Mouse (Mus musculus) forebrain, embryonic 16.5 days (tissue): ENCODE measurements around the gene Phc3. TPM values are rescaled to one million over a fixed set of nuclear protein-coding genes. Genes with fewer than 3 reads are reported as not detected.

Experiments
- ATAC-seq: fragments of 200-750 bp; cut with Nextera tagmentation; 2 replicates; pipeline ENCODE4 v1.8.0; 2017; ENCODE audit warnings: mild to moderate bottlenecking, moderate library complexity
- H3K27ac ChIP-seq: fragments of 300-500 bp; sonication (generic); 2 replicates; pipeline ENCODE4 v1.5.1; 2014; ENCODE audit warnings: low read length, control low read depth
- H3K27me3 ChIP-seq: fragments of 300-500 bp; sonication (generic); replicated peaks from 2 replicates; pipeline ENCODE4 v1.6.1; 2014; ENCODE audit warnings: low read length; ENCODE audit not compliant: control insufficient read depth, insufficient read depth
- H3K36me3 ChIP-seq: fragments of 300-500 bp; sonication (generic); 2 replicates; pipeline ENCODE4 v1.6.1; 2014; ENCODE audit not compliant: control insufficient read depth, insufficient read depth
- H3K4me1 ChIP-seq: fragments of 300-500 bp; sonication (generic); replicated peaks from 2 replicates; pipeline ENCODE4 v1.6.1; 2014; ENCODE audit warnings: low read length; ENCODE audit not compliant: control insufficient read depth, insufficient read depth
- H3K4me2 ChIP-seq: fragments of 300-500 bp; sonication (generic); 2 replicates; pipeline ENCODE4 v1.6.1; 2014; ENCODE audit warnings: mild to moderate bottlenecking, low read length, control low read depth
- H3K4me3 ChIP-seq: fragments of 300-500 bp; sonication (generic); replicated peaks from 2 replicates; pipeline ENCODE4 v1.5.1; 2014; ENCODE audit warnings: mild to moderate bottlenecking, low read length, control low read depth
- H3K9ac ChIP-seq: fragments of 300-500 bp; sonication (generic); replicated peaks from 2 replicates; pipeline ENCODE4 v1.6.1; 2014; ENCODE audit warnings: low read depth, low read length, control low read depth
- H3K9me3 ChIP-seq: fragments of 300-500 bp; sonication (generic); 2 replicates; pipeline ENCODE4 v1.6.1; 2016; ENCODE audit warnings: low read length; ENCODE audit not compliant: control insufficient read depth
- WGBS: fragments of 180-500 bp; shearing (Covaris S2); extraction: QIAGEN DNeasy Blood & Tissue Kit; methylation state at CpG from one replicate; pipeline ENCODE4 v1.1.7; 2014; 5-methylcytosine and 5-hydroxymethylcytosine counted together
- polyA plus RNA-seq: library from polyadenylated mRNA; unstranded; fragments of >200 nt; fragmentation: Nextera tagmentation; extraction: Ambion mirVana; gene quantifications from 2 replicates; pipeline ENCODE4 v1.2.1, GENCODE M21; 2015

Phc3 gene
- polyA plus RNA-seq, 1 experiment from 2014 or later = 8.5 TPM

DNA sequence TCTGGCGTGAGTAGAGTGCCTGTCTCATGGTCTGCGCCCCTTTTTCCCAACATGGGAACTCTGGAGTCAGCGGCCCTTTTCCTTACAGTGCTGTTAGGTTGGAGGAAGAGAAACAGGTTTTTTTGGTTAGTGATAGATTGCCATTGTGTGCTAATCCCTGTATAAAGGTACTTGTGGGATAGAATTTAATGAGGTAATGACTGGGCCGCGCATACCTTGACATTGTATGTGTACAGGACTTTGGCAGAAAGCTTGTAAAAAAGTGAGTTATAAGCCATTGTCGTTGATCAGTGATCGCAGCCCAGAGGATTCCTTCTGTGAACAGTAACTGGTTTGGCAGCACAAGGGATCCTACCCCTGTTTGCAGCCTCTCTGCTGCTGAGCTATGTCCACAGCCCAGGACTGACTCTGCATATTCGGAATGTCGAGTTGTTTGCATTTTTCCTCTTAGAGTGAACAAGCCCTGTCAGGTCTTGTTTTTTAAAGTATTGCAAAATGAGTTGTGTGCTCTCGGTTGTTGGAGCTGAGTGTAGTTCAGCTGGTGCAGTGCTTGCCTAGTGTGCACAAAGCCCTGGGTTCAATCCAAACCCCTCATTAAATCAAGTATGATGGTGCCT, 30.3 kb upstream of the Phc3 start:
- Histone ChIP-seq H3K4me1 (peaks cover 15% of the 10 kb centered on the region), H3K4me3 (no peak overlapping the region), H3K27me3 (no peaks in the 10 kb centered on the region), H3K9me3 (no peaks in the 10 kb centered on the region), H3K27ac (no peak overlapping the region), H3K4me2 (no peak overlapping the region), H3K9ac (no peak overlapping the region), H3K36me3 (no peaks in the 10 kb centered on the region)
- ATAC-seq = no peak
- 66% methylated on average over 10 of the region's 10 CpGs for WGBS

DNA sequence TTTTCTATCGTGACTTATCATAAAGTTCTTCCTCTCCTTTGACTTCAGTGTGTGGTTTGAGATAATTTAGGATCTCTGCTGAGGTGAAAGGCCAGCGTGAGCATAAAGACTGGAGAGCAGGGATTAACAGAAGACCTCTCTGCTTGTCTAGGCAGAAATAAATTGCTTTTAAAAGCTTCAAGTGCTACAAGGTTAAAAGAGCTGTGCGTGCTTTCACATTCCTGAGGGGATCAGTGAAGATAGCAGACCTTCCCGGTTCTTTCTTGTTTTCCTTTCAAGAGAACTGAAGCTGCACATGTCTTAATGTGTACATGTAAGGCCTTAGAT, 27.4 kb upstream of the Phc3 start:
- H3K4me1 ChIP-seq = peaks cover 15% of the 10 kb centered on the region
- H3K4me2 ChIP-seq = peak overlapping the region; percentile 55
- no peaks in the 10 kb centered on the region for H3K27me3 ChIP-seq
- WGBS = under 1% methylated on average over 4 of the region's 4 CpGs
- H3K9ac ChIP-seq = peak overlapping the region; percentile 74; the same call in 1 of the 2 replicates
- peak overlapping the region; percentile 61 for H3K4me3 ChIP-seq
- no peaks in the 10 kb centered on the region for H3K9me3 ChIP-seq
- no peak for ATAC-seq
- no peak overlapping the region for H3K27ac ChIP-seq
- no peaks in the 10 kb centered on the region for H3K36me3 ChIP-seq

DNA sequence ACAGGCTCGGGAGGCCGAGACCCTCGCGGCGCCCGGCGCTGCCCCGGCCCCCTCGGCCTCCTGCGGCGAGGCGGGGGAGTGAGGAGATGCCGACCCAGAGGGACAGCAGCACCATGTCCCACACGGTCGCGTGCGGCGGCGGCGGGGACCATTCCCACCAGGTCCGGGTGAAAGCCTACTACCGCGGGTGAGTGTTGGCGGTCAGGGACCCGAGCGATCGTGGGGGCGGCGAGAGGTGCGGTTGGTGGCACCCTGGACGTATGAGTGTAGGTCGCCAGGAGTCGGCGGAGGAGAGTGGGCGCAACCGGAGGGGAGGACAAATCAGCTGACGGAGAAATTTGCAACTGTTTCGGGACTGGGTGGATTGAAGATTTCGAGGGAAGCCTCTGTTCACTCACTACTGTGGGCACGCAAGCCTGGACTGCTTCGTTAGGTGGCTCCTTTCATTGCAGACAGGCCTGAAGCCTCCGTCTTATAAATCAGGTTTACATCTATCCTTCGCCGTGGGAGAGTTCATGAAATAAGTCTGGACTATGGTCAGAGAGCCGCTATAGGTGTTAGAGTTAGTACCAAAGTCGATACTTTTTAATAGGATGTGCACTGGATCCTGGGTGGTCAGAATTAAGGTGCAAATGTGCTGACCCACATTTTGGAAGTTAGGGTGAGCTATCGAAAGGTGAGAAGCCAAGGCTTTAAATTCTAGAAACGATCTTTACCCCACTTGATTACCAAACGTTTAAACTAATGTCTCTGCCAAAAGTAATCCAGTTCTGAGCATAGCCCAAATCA, 26.9 kb upstream of the Phc3 start:
- peak; percentile 66 for ATAC-seq
- peak overlapping the region; percentile 72 for H3K27ac ChIP-seq
- peak overlapping the region; percentile 55 for H3K4me2 ChIP-seq
- no peaks in the 10 kb centered on the region for H3K27me3 ChIP-seq
- H3K4me3 ChIP-seq = peak overlapping the region; percentile 61
- peaks cover 15% of the 10 kb centered on the region for H3K4me1 ChIP-seq
- H3K9me3 ChIP-seq = no peaks in the 10 kb centered on the region
- no peaks in the 10 kb centered on the region for H3K36me3 ChIP-seq
- WGBS = under 1% methylated on average over 46 of the region's 49 CpGs
- H3K9ac ChIP-seq = peak overlapping the region; percentile 74

DNA sequence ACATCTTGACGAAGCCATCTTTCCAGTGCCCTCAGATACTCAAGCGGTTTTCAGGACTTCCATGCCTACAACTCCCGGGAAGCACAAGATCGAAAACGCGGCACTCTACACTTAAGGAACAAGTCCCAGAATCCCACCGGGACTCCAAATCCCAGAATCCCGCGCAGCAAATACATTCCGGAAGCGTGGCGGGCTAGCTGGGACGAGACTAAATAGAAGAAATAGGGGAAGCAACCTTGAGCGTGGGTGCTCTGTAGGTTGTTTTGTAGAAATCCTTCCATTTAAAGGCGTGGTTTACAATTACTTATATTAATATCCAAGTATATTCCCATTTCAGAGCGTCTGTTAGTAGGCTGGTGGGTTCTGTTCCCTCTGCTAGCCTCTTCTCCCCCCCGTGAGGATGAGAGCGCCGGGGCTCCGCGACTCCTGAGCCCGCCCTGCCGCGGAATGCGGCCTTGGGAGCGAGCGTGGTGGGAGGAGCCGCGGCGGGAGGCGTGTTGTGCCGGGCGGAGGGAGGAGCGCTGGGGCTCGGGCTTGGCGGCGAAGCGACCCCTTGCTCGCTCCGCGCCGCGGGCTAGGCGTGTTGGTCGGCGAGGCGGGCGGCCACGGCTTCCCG, 26.2 kb upstream of the Phc3 start, which contains the start of gene Prkci:
Gene Prkci, plus strand, starts transcription at position 465 of the 616 bp plus-strand sequence.
- Histone ChIP-seq H3K9me3 (no peaks in the 10 kb centered on the region), H3K9ac (peak within 1 kb of the TSS; percentile 74), H3K27me3 (no peaks in the 10 kb centered on the region), H3K4me3 (peak within 1 kb of the TSS; percentile 61), H3K27ac (peak within 1 kb of the TSS; percentile 72), H3K36me3 (no peaks in the 10 kb centered on the region), H3K4me2 (peak within 1 kb of the TSS; percentile 67), H3K4me1 (peaks cover 15% of the 10 kb centered on the region)
- ATAC-seq = peak; percentile 99
- WGBS = under 1% methylated on average over 37 of the region's 50 CpGs

DNA sequence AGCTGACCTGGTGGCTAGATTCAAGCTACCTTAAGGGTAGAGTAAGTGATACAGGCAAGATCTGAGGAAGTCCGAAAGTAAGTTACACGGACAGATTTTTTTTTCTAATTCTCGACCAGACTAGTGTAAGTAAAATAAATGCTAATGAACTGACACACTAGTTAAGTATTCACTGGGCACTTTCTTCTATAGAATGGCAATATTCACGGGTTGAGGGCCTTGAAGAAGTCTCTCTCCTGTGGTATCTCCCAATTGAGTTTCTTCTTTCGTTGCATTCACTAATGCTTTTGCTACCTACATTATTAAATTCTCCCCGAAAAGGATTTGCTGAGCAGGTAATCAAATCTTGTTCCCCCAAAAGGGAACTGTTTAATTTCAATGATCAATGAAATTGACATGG, 25.6 kb upstream of the Phc3 start:
- H3K9ac ChIP-seq = peak overlapping the region; percentile 74; the same call in 1 of the 2 replicates
- no peaks in the 10 kb centered on the region for H3K36me3 ChIP-seq
- 20% methylated on average over 6 of the region's 6 CpGs for WGBS
- no peaks in the 10 kb centered on the region for H3K27me3 ChIP-seq
- no peak for ATAC-seq
- H3K4me1 ChIP-seq = peaks cover 15% of the 10 kb centered on the region
- H3K4me2 ChIP-seq = peak overlapping the region; percentile 67
- peak overlapping the region; percentile 61 for H3K4me3 ChIP-seq
- H3K9me3 ChIP-seq = no peaks in the 10 kb centered on the region
- no peak overlapping the region for H3K27ac ChIP-seq

DNA sequence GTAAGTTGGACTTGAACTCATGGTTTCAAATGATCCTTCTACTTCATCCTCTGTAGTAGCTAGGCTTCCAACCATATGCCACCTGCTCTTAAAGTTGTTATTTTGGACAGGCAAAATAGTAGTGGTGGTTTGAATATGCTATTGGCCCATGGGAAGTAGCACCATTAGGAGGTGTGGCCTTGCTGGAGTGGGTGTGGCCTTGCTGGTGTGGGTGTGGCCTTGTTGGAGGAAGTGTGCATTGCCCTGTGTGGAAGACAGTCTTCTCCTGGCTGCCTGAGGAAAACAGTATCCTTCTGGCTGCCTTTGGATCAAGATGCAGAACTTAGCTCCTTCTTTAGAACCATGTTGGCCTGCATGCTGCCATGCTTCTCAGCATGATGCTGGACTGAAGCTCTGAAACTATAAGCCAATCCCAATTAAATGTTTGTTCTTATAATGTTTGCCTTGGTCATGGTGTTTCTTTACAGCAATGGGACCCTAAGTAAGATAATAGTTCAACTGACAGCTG, 23.9 kb upstream of the Phc3 start:
- Histone ChIP-seq H3K4me1 (peaks cover 13% of the 10 kb centered on the region), H3K27ac (no peak overlapping the region), H3K4me2 (no peak overlapping the region), H3K9me3 (no peaks in the 10 kb centered on the region), H3K36me3 (no peaks in the 10 kb centered on the region), H3K27me3 (no peaks in the 10 kb centered on the region), H3K9ac (no peak overlapping the region), H3K4me3 (no peak overlapping the region)
- ATAC-seq = no peak

DNA sequence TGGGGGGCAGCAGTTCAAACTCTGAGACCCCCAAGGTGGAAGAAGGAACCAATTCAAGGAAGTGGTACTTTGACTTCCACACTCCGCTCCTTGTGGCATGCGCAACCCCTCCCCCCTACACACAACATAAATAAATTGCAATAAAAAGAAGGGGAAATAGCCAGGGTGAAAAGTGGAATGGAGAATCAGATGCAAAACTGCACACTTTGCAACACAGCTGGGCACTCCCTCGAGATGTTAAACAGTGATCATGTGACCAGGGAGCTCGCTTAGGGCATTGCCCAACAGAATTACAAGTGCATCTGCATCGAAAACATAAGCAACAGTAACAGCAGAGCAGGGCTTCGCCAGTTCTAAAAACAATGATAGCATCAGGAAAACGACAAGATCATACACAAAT, 22.9 kb upstream of the Phc3 start:
- Histone ChIP-seq H3K27me3 (no peaks in the 10 kb centered on the region), H3K9me3 (no peaks in the 10 kb centered on the region), H3K4me1 (peaks cover 9% of the 10 kb centered on the region), H3K9ac (no peak overlapping the region), H3K27ac (no peak overlapping the region), H3K4me3 (no peak overlapping the region), H3K4me2 (no peak overlapping the region), H3K36me3 (no peaks in the 10 kb centered on the region)
- WGBS = 80% methylated on average over 7 of the region's 7 CpGs
- no peak for ATAC-seq

DNA sequence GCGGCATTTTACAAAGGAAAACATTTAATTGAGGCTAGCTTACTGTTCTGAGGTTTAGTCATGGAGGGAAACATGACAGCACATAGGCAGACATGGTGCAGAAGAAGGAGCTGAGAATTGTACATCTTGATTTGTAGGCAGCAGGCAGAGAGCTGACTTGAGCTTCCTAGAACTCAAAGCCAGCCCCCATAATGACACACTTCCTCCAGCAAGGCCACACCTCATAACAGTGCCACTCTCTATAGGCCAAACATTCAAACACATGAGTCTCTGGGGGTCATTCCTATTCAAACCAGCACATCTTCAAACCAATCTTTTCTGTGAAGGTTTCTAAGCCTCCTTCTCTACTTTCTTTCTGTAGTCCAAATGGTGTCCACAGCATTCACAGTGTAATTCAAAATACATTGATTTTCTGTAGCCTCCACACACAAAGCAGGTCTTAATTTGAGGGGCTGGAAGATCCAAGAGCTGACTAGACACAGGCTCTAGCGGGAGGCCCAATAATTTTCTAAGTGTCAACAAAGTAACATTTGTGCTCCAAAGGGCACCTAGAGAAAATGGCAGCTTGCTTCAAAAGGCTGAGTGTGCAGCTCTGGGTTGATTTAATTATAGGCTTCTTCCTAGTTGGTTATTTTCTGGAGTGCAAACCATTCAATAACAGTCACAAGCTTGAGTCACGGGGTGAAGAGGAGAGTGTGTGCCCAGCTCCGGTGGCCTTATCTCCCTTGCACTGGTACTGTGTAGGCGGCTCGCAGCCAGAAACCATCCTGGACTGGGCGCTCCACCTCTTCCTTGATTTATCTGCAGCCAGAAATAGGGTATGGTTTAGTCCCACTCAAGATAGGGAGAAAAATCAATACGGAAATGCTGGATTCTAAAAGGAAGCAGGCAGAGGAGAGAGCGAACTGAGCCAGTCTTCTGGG, 18.4 kb upstream of the Phc3 start:
- no peak overlapping the region for H3K4me2 ChIP-seq
- no peak for ATAC-seq
- no peak overlapping the region for H3K27ac ChIP-seq
- no peaks in the 10 kb centered on the region for H3K4me1 ChIP-seq
- H3K9ac ChIP-seq = no peak overlapping the region
- no peak overlapping the region for H3K4me3 ChIP-seq
- no peaks in the 10 kb centered on the region for H3K36me3 ChIP-seq
- H3K27me3 ChIP-seq = no peaks in the 10 kb centered on the region
- 85% methylated on average over 9 of the region's 9 CpGs for WGBS
- no peaks in the 10 kb centered on the region for H3K9me3 ChIP-seq
